Mouse (Mus musculus) cortical plate, adult 2 months (tissue): ENCODE data around the gene Mgat4d.

Experiments
- CTCF ChIP-seq: fragments of 200-500 bp; IDR thresholded peaks from 2 replicates; pipeline ENCODE4 v1.5.1; 2011; ENCODE audit warnings: mild to moderate bottlenecking, control low read depth, low read length; ENCODE audit not compliant: insufficient read depth; ENCODE audit errors: extremely low read depth
- POLR2A ChIP-seq: fragments of 200-500 bp; IDR thresholded peaks from 2 replicates; pipeline ENCODE4 v1.6.1; 2011; ENCODE audit warnings: mild to moderate bottlenecking, low read length, control low read depth; ENCODE audit not compliant: insufficient read depth; ENCODE audit errors: extremely low read depth

DNA sequence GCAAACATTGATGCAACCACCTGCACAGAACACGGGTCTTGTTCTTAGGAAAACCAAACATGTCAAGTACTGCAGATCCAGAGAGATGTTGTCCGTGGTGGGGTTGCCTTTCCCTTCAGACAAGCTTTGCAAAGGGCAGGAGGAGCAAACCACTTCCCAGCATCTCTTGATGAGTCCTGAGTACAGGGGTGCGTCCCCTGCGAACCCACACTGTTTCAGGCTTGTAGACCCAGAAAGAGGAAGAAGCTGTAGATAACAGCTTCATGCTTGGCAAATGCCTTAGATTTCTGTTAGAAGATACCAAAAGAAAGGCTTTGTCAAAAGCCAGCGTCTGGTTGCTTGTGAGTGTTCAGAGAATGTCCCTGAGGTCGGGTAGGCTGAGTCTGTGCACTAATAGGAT, 69.7 kb downstream of the Mgat4d start:
- no peak for TF ChIP-seq CTCF
- no peak for TF ChIP-seq POLR2A
